Mouse (Mus musculus): ENCODE data around the gene Reg2.

DNA sequence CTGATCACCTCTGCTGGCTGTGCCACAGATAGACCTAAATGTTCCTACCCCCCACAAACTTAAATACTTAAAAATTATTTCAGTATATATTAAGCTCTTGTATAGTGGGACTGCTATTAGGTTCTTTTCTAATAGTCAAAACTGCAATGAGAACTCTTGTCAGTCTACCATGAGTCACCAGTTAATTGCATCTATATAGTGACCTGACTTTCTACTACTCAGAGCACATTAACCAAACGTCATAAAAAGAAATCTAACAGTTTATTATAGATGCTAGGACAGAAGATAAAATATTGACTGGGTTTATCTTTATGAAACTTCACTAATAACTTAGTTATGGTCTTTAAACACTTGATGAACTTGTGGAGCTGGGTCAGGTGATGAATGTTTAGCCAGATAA lies 51.8 kb downstream of the Reg2 start:
- no peak for TF ChIP-seq POLR2A (IDR thresholded peaks at IDR 0.05; ENCODE audit: insufficient read length, low read depth)
- TF ChIP-seq TCF3 (IDR thresholded peaks at IDR 0.05; ENCODE audit: insufficient read length, low read depth) = no peak
- no peak for TF ChIP-seq MAX (IDR thresholded peaks at IDR 0.05; ENCODE audit: low read depth)
- TF ChIP-seq USF1 (IDR thresholded peaks at IDR 0.05; ENCODE audit: low read depth) = no peak
